Mouse (Mus musculus): ENCODE measurements around the gene Pcdh15. TPM values are rescaled to one million over a fixed set of nuclear protein-coding genes. Genes with fewer than 3 reads are reported as not detected.

Pcdh15 gene
- polyA plus RNA-seq, 1 experiment from 2014 or later, result 0.68 TPM

DNA sequence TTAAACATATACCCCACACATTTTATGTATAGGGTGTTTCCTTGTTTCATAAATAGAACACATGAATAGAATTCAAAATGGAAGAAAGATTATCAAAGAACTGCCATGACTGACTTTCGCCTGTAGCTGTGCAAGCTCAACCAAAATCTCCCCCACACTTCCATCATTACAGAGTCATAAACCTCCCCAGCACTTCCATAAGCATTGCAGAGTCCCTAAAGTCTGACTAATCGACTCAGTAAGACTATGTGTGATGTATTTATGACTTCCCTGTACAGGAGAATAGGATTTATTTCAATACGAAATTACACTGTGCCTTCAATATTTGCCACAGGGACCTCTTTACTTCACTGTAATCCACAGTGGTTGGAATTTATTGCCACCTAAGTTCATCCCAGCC, 1082.8 kb downstream of the Pcdh15 start:
- ATAC-seq (ENCODE audit: low FRiP score, low TSS enrichment) (no peak), DNase-seq (ENCODE audit: low spot score) (no peak)
- Histone ChIP-seq H3K27ac (replicated peaks) (no peak overlapping the region), H3K27me3 (ENCODE audit: control insufficient read depth, insufficient read depth, low read length) (no peaks in the 10 kb centered on the region), H3K9me3 (ENCODE audit: control insufficient read depth, low read length) (no peaks in the 10 kb centered on the region), H3K4me1 (replicated peaks; ENCODE audit: control insufficient read depth, insufficient read depth) (no peaks in the 10 kb centered on the region), H3K36me3 (ENCODE audit: control insufficient read depth, insufficient read depth, low read length) (no peaks in the 10 kb centered on the region), H3K4me3 (ENCODE audit: low read depth, low read length) (no peak overlapping the region), H3K4me2 (replicated peaks; ENCODE audit: low read depth) (no peak overlapping the region), H3K9ac (ENCODE audit: low read length) (no peak overlapping the region)
- 53% methylated on average over 3 of the region's 3 CpGs for WGBS
- TF ChIP-seq EP300 (optimal IDR thresholded peaks at IDR 0.05), result no peak

DNA sequence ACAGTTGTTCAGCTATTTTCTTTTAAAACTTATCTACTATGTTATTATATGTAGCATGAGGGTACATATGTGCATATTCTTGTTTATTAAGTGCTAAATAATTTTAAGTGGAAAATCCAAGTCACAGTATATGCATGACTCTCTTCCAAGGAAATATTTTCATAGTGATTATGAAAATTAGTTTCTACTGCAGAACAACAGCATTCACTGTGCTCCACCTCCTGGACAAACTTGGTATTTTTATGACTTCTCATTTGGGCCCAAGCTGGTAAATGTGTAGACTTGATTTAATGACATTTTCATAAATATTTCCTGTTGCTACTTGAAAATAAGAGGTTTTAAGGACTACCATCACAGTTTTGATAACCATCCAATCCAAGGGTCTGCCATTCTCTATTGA, 1104.5 kb downstream of the Pcdh15 start:
- Histone ChIP-seq H3K27me3 (ENCODE audit: control insufficient read depth, insufficient read depth, low read length) (no peaks in the 10 kb centered on the region), H3K9me3 (ENCODE audit: control insufficient read depth, low read length) (no peaks in the 10 kb centered on the region), H3K4me1 (replicated peaks; ENCODE audit: control insufficient read depth, insufficient read depth) (no peaks in the 10 kb centered on the region), H3K9ac (ENCODE audit: low read length) (no peak overlapping the region), H3K36me3 (ENCODE audit: control insufficient read depth, insufficient read depth, low read length) (no peaks in the 10 kb centered on the region), H3K27ac (replicated peaks) (no peak overlapping the region), H3K4me2 (replicated peaks; ENCODE audit: low read depth) (no peak overlapping the region), H3K4me3 (ENCODE audit: low read depth, low read length) (no peak overlapping the region)
- ATAC-seq (ENCODE audit: low FRiP score, low TSS enrichment) (no peak), DNase-seq (ENCODE audit: low spot score) (no peak)
- no peak for TF ChIP-seq EP300 (optimal IDR thresholded peaks at IDR 0.05)
- TF ChIP-seq CTCF (IDR thresholded peaks at IDR 0.05; ENCODE audit: low read depth), result peak; percentile 84

DNA sequence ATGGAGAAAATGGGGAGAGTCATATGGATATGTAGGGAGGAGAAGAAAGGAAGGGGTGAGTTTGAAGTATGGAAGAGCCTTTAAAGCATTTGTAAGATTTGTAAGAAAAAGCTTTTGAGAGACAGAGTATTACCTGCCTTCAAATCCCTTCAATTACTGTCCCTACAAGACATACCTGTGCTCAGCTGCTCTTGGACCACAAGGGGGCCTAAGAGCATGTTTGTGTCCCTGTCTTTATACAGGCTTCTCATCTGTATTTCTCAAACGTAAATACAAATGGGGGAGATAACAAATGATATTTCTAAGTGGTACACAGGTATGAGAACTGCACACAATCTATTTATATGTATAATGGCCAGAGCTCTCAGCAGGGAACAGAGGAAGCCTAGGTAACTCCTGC, 1118.1 kb downstream of the Pcdh15 start:
- ATAC-seq (ENCODE audit: low FRiP score, low TSS enrichment) (no peak), DNase-seq (ENCODE audit: low spot score) (no peak)
- no peak overlapping the region for H3K27ac ChIP-seq (replicated peaks)
- no peaks in the 10 kb centered on the region for H3K4me1 ChIP-seq (replicated peaks; ENCODE audit: control insufficient read depth, insufficient read depth)
- no peak overlapping the region for H3K4me2 ChIP-seq (replicated peaks; ENCODE audit: low read depth)
- 38% methylated on average over 1 of the region's 1 CpGs for WGBS
- no peaks in the 10 kb centered on the region for H3K36me3 ChIP-seq (ENCODE audit: control insufficient read depth, insufficient read depth, low read length)
- H3K9ac ChIP-seq (ENCODE audit: low read length), result no peak overlapping the region
- H3K9me3 ChIP-seq (ENCODE audit: control insufficient read depth, low read length), result no peaks in the 10 kb centered on the region
- peak; percentile 58 for TF ChIP-seq CTCF (IDR thresholded peaks at IDR 0.05; ENCODE audit: low read depth)
- no peak for TF ChIP-seq EP300 (optimal IDR thresholded peaks at IDR 0.05)
- no peaks in the 10 kb centered on the region for H3K27me3 ChIP-seq (ENCODE audit: control insufficient read depth, insufficient read depth, low read length)
- H3K4me3 ChIP-seq (ENCODE audit: low read depth, low read length), result no peak overlapping the region

DNA sequence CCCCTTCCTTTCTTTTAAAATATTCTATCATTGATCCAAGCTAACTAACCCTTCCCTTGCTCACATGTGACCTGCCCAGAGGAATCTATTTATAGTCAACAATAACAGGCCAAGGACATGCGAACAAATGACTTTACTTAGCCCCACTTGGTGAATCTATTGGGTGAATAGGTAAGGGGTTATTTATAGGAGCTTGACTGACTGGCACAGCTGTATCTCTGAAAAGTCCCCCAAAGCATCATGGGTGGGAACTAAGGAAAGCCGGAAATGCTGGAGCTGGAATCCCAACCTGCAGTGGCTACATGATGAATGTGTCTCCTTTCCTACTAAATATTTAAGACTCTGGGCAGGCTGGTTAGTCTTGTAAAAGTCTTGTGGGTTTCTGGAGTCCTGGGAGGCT, 1121.3 kb downstream of the Pcdh15 start:
- Histone ChIP-seq H3K4me2 (replicated peaks; ENCODE audit: low read depth) (no peak overlapping the region), H3K9me3 (ENCODE audit: control insufficient read depth, low read length) (no peaks in the 10 kb centered on the region), H3K9ac (ENCODE audit: low read length) (no peak overlapping the region), H3K27me3 (ENCODE audit: control insufficient read depth, insufficient read depth, low read length) (no peaks in the 10 kb centered on the region), H3K4me3 (ENCODE audit: low read depth, low read length) (no peak overlapping the region), H3K27ac (replicated peaks) (no peak overlapping the region), H3K4me1 (replicated peaks; ENCODE audit: control insufficient read depth, insufficient read depth) (no peaks in the 10 kb centered on the region), H3K36me3 (ENCODE audit: control insufficient read depth, insufficient read depth, low read length) (no peaks in the 10 kb centered on the region)
- DNase-seq (ENCODE audit: low spot score) (no peak), ATAC-seq (ENCODE audit: low FRiP score, low TSS enrichment) (no peak)
- 70% methylated on average over 2 of the region's 2 CpGs for WGBS
- no peak for TF ChIP-seq EP300 (optimal IDR thresholded peaks at IDR 0.05)

DNA sequence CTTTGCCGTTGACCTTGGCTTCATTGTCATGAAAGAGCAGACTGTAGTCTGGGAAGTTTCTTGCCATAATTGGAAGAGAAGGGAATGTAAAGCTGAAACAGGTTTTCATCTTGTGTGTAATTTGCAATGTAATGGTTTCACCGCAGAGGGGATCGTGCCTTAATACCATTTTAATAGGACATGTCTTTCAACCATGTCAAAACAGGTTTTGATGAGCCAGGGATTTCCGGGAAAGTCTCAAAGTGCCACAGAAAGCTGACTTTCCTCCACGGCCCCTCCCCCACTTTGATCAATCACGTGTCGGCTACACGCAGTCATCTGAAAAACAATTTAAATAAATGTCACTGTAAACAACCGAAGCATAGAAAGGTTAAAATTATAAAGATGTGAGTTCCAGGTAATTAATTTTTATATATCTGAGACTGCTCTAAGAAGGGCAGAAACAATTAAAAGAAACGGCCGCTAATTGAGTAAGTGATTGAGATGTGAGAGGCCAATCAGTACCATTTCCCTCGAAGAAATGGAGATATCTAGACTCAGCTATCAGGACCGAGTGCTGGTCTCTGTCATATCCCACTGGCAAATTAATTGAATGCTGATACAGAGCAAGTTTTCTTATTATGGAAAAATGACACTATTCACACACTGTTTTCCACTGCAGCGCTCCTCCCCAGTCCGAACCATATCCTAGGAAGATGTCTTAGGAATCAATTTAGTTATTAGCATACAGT, 1158.7 kb downstream of the Pcdh15 start:
- H3K4me1 ChIP-seq (replicated peaks; ENCODE audit: control insufficient read depth, insufficient read depth), result no peaks in the 10 kb centered on the region
- H3K9me3 ChIP-seq (ENCODE audit: control insufficient read depth, low read length), result no peaks in the 10 kb centered on the region
- DNase-seq (ENCODE audit: low spot score), result no peak
- no peak overlapping the region for H3K27ac ChIP-seq (replicated peaks)
- no peak overlapping the region for H3K4me3 ChIP-seq (ENCODE audit: low read depth, low read length)
- ATAC-seq (ENCODE audit: low FRiP score, low TSS enrichment), result no peak
- 84% methylated on average over 15 of the region's 15 CpGs for WGBS
- H3K9ac ChIP-seq (ENCODE audit: low read length), result no peak overlapping the region
- TF ChIP-seq CTCF (IDR thresholded peaks at IDR 0.05; ENCODE audit: low read depth) (no peak), EP300 (optimal IDR thresholded peaks at IDR 0.05) (no peak)
- no peaks in the 10 kb centered on the region for H3K27me3 ChIP-seq (ENCODE audit: control insufficient read depth, insufficient read depth, low read length)
- H3K36me3 ChIP-seq (ENCODE audit: control insufficient read depth, insufficient read depth, low read length), result no peaks in the 10 kb centered on the region
- no peak overlapping the region for H3K4me2 ChIP-seq (replicated peaks; ENCODE audit: low read depth)

DNA sequence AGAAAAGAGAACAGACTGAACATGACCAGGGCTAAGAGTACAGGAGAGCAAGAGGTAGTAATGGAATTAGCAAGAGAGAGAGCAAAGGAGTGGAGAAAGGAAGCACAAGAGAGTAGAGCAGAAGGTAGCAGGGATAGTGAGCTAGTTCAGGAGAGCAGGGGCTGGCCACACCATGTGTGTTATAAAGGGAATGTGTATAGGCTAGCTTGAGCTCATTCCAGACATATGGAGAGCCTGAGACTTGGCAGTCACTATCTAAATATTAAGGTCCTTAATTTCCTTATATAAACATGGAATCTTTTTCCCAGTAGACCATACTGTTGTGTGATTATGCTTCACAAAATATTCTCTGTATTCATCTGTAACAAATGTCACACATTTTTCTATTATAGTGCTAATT, 1159.5 kb downstream of the Pcdh15 start:
- Histone ChIP-seq H3K4me1 (replicated peaks; ENCODE audit: control insufficient read depth, insufficient read depth) (no peaks in the 10 kb centered on the region), H3K9me3 (ENCODE audit: control insufficient read depth, low read length) (no peaks in the 10 kb centered on the region), H3K4me2 (replicated peaks; ENCODE audit: low read depth) (no peak overlapping the region), H3K36me3 (ENCODE audit: control insufficient read depth, insufficient read depth, low read length) (no peaks in the 10 kb centered on the region), H3K27me3 (ENCODE audit: control insufficient read depth, insufficient read depth, low read length) (no peaks in the 10 kb centered on the region), H3K9ac (ENCODE audit: low read length) (no peak overlapping the region), H3K4me3 (ENCODE audit: low read depth, low read length) (no peak overlapping the region), H3K27ac (replicated peaks) (no peak overlapping the region)
- TF ChIP-seq CTCF (IDR thresholded peaks at IDR 0.05; ENCODE audit: low read depth) (no peak), EP300 (optimal IDR thresholded peaks at IDR 0.05) (no peak)
- ATAC-seq (ENCODE audit: low FRiP score, low TSS enrichment), result no peak
- no peak for DNase-seq (ENCODE audit: low spot score)
